Mouse (Mus musculus) adrenal gland, adult 2 months (tissue): ENCODE measurements around the gene Tcf12. TPM values are rescaled to one million over a fixed set of nuclear protein-coding genes. Genes with fewer than 3 reads are reported as not detected.
A peak's percentile ranks its signal among the peaks of the same experiment; 100 is the strongest.

Source experiments
- DNase-seq: peaks from one replicate; pipeline ENCODE4 v3.0.0; 2021
- polyA plus RNA-seq: library from polyadenylated mRNA; depleted of rRNA; stranded (reverse); fragments of >200 nt; gene quantifications from 2 replicates; pipeline ENCODE4 v1.2.3, GENCODE M21; 2012
- total RNA-seq, 2 experiments: library from RNA; stranded (reverse); gene quantifications; 2 replicates each; pipeline ENCODE4 v1.2.3; 2021

Gene Tcf12
- total and polyA plus RNA-seq, 3 experiments, result 50.2 to 97.5 (median 81.1) TPM

- DNase-seq, result peak; percentile 10
Observed at GRCm38 (mm10) chr9:71837366-71837765, 274.3 kb downstream of the Tcf12 start.

- peak; percentile 55 for DNase-seq
Observed at GRCm38 (mm10) chr9:71836366-71836765, 275.3 kb downstream of the Tcf12 start.

- peak; percentile 56 for DNase-seq
Observed at GRCm38 (mm10) chr9:71835203-71835815, 276.4 kb downstream of the Tcf12 start.

- DNase-seq, result no peak
Observed at GRCm38 (mm10) chr9:71834707-71835106, 277.0 kb downstream of the Tcf12 start.

- DNase-seq, result peak; percentile 65
Observed at GRCm38 (mm10) chr9:71831756-71832699, 279.6 kb downstream of the Tcf12 start.

GRCm38 (mm10) chr9:71830994-71831393, 280.7 kb downstream of the Tcf12 start:
- DNase-seq, result no peak

- DNase-seq, result peak; percentile 28
Observed at GRCm38 (mm10) chr9:71830365-71830764, 281.3 kb downstream of the Tcf12 start.

GRCm38 (mm10) chr9:71829753-71830152, 281.9 kb downstream of the Tcf12 start:
- peak; percentile 59 for DNase-seq

- DNase-seq, result no peak
Observed at GRCm38 (mm10) chr9:71829137-71829536, 282.5 kb downstream of the Tcf12 start.

GRCm38 (mm10) chr9:71827371-71827770, 284.3 kb downstream of the Tcf12 start:
- no peak for DNase-seq

- DNase-seq, result peak; percentile 91
Observed at GRCm38 (mm10) chr9:71826040-71826525, 285.6 kb downstream of the Tcf12 start.

GRCm38 (mm10) chr9:71822003-71822402, 289.7 kb downstream of the Tcf12 start:
- no peak for DNase-seq

GRCm38 (mm10) chr9:71818453-71818852, 293.2 kb downstream of the Tcf12 start:
- DNase-seq, result no peak

GRCm38 (mm10) chr9:71816121-71816520, 295.6 kb downstream of the Tcf12 start:
- no peak for DNase-seq

- no peak for DNase-seq
Observed at GRCm38 (mm10) chr9:71813565-71813964, 298.1 kb downstream of the Tcf12 start.

- DNase-seq, result no peak
Observed at GRCm38 (mm10) chr9:71812914-71813313, 298.8 kb downstream of the Tcf12 start.

GRCm38 (mm10) chr9:71812402-71812801, 299.3 kb downstream of the Tcf12 start:
- DNase-seq, result no peak

- DNase-seq, result no peak
Observed at GRCm38 (mm10) chr9:71811404-71811803, 300.3 kb downstream of the Tcf12 start.

- no peak for DNase-seq
Observed at GRCm38 (mm10) chr9:71810723-71811122, 300.9 kb downstream of the Tcf12 start.

GRCm38 (mm10) chr9:71808640-71809254, 302.9 kb downstream of the Tcf12 start:
- peak; percentile 18 for DNase-seq

GRCm38 (mm10) chr9:71807801-71808200, 303.9 kb downstream of the Tcf12 start:
- DNase-seq, result no peak

GRCm38 (mm10) chr9:71806422-71806805, 305.3 kb downstream of the Tcf12 start:
- DNase-seq, result peak; percentile 85
